Mouse (Mus musculus) neural tube, embryonic 15.5 days (tissue): ENCODE data around the gene Hist1h3i. TPM values are rescaled to one million over a fixed set of nuclear protein-coding genes. Genes with fewer than 3 reads are reported as not detected.
"Not testable (repeated sequence)": the region's sequence is repeated elsewhere in the genome, so short reads cannot be mapped to it uniquely, and the experiment has no call there.

Experiments used
- ATAC-seq: fragments of 200-750 bp; cut with Nextera tagmentation; 2 replicates; pipeline ENCODE4 v1.8.0; 2017; ENCODE audit warnings: mild to moderate bottlenecking, moderate TSS enrichment, moderate library complexity; ENCODE audit not compliant: low FRiP score
- H3K27ac ChIP-seq: fragments of 300-500 bp; sonication (generic); replicated peaks from 2 replicates; pipeline ENCODE4 v1.5.1; 2015; ENCODE audit warnings: mild to moderate bottlenecking, inconsistent platforms
- H3K27me3 ChIP-seq: fragments of 300-500 bp; sonication (generic); replicated peaks from 2 replicates; pipeline ENCODE4 v1.6.1; 2015; ENCODE audit warnings: inconsistent platforms
- H3K36me3 ChIP-seq: fragments of 300-500 bp; sonication (generic); 2 replicates; pipeline ENCODE4 v1.6.1; 2015; ENCODE audit warnings: inconsistent platforms
- H3K4me1 ChIP-seq: fragments of 300-500 bp; sonication (generic); 2 replicates; pipeline ENCODE4 v1.6.1; 2015; ENCODE audit warnings: inconsistent platforms
- H3K4me2 ChIP-seq: fragments of 300-500 bp; sonication (generic); 2 replicates; pipeline ENCODE4 v1.6.1; 2015; ENCODE audit warnings: inconsistent platforms, mild to moderate bottlenecking, moderate library complexity
- H3K4me3 ChIP-seq: fragments of 300-500 bp; sonication (generic); replicated peaks from 2 replicates; pipeline ENCODE4 v1.5.1; 2015; ENCODE audit warnings: mild to moderate bottlenecking, inconsistent platforms
- H3K9ac ChIP-seq: fragments of 300-500 bp; sonication (generic); replicated peaks from 2 replicates; pipeline ENCODE4 v1.6.1; 2015; ENCODE audit warnings: mild to moderate bottlenecking, inconsistent platforms
- H3K9me3 ChIP-seq: fragments of 300-500 bp; sonication (generic); replicated peaks from 2 replicates; pipeline ENCODE4 v1.6.1; 2016; ENCODE audit warnings: inconsistent platforms
- WGBS: fragments of 180-500 bp; shearing (Covaris S2); methylation state at CpG from one replicate; pipeline ENCODE4 v1.1.7; 2015; ENCODE audit warnings: mixed read lengths; 5-methylcytosine and 5-hydroxymethylcytosine counted together
- polyA plus RNA-seq: library from polyadenylated mRNA; unstranded; fragments of >200 nt; fragmentation: Nextera tagmentation; extraction: Ambion mirVana; gene quantifications from 2 replicates; pipeline ENCODE4 v1.2.1, GENCODE M21; 2015

Hist1h3i gene
- 20.1 and 38.6 TPM in 2 replicates for polyA plus RNA-seq

DNA sequence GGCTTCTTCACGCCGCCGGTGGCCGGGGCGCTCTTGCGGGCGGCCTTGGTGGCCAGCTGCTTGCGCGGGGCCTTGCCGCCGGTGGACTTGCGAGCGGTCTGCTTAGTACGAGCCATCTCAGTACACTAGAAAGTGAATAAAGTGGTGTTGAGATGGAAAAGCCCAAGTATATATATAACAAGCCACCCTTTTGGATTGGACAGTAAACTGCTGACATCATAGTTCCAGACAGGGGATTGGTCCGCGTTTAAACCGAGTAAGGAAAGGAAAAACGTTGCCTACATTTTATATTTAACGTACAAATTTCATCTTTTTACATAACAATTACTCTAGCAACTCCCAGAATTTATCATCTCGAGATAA lies at the start of gene Hist1h3i:
Gene Hist1h3i (minus strand): TSS at position 116 of the 363 bp plus-strand sequence.
- WGBS = under 1% methylated on average over 15 of the region's 20 CpGs
- peak within 1 kb of the TSS; percentile 72 for H3K27ac ChIP-seq

DNA sequence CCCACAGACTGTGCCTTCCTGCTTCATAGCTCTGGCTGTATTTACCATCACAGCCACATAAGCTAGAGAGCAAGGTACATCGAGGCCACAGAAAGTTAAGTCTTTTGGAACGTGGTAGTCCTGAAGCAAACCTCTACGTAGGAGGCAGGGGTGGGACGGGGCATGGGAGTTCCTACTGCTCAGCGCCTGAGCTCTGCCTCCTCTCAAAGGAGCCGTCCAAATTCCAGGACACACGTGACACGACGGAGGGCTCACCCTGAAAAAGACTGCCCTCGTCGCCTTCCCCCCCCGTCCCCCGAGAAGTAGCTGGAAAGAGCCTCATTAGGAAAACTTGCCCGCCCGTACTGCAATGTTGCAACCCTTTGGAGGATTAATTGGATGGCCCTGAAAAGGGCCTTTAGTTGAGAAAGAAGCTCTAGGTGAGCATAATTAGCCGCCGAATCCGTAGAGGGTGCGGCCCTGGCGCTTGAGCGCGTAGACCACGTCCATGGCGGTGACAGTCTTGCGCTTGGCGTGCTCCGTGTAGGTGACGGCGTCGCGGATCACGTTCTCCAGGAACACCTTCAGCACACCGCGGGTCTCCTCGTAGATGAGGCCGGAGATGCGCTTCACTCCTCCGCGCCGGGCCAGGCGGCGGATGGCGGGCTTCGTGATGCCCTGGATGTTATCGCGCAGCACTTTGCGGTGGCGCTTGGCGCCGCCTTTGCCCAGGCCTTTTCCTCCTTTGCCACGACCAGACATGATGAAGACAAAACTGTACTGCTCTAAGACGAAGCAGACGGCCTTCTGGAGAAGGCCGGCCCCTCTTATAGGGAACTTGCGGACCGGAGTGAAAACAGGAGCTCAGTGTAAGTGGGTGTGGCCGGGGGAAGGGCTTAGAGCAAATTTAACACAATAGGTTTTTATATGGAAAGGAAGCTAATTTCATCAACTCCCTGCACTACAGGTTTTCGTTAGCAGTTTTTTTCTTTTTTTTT lies 48.5 kb upstream of the Hist1h3i start, which contains the start of gene Hist1h4n:
Gene Hist1h4n (minus strand): TSS at position 779 of the 977 bp plus-strand sequence.
- H3K36me3 ChIP-seq, H3K27me3 ChIP-seq, H3K9ac ChIP-seq, H3K9me3 ChIP-seq, H3K4me1 ChIP-seq, H3K27ac ChIP-seq: not testable (repeated sequence)
- peak within 1 kb of the TSS; percentile 48 for H3K4me2 ChIP-seq
- peak; percentile 89 for ATAC-seq
- 0% methylated on average over 26 of the region's 58 CpGs for WGBS
- peak within 1 kb of the TSS; percentile 25; the same call in 1 of the 2 replicates for H3K4me3 ChIP-seq

More for the DNA sequence above, at the start of gene Hist1h3i:
- Histone ChIP-seq H3K4me1 (peaks cover 43% of the 10 kb centered on the region), H3K4me3 (peak within 1 kb of the TSS; percentile 41), H3K9ac (peak within 1 kb of the TSS; percentile 45; the same call in 1 of the 2 replicates), H3K9me3 (no peaks in the 10 kb centered on the region), H3K36me3 (no peaks in the 10 kb centered on the region), H3K4me2 (peak within 1 kb of the TSS; percentile 72), H3K27me3 (peaks cover 6% of the 10 kb centered on the region; the same call in 1 of the 2 replicates)
- peak; percentile 85 for ATAC-seq

GRCm38 (mm10) chr13:21830344-21830743 lies 47.2 kb upstream of the Hist1h3i start:
- H3K27ac ChIP-seq = no peak overlapping the region
- H3K4me2 ChIP-seq = no peak overlapping the region
- no peak for ATAC-seq
- no peaks in the 10 kb centered on the region for H3K4me1 ChIP-seq
- WGBS = 88% methylated on average over 10 of the region's 10 CpGs
- no peaks in the 10 kb centered on the region for H3K36me3 ChIP-seq
- H3K27me3 ChIP-seq = no peaks in the 10 kb centered on the region
- no peak overlapping the region for H3K9ac ChIP-seq
- no peaks in the 10 kb centered on the region for H3K9me3 ChIP-seq
- H3K4me3 ChIP-seq = no peak overlapping the region

DNA sequence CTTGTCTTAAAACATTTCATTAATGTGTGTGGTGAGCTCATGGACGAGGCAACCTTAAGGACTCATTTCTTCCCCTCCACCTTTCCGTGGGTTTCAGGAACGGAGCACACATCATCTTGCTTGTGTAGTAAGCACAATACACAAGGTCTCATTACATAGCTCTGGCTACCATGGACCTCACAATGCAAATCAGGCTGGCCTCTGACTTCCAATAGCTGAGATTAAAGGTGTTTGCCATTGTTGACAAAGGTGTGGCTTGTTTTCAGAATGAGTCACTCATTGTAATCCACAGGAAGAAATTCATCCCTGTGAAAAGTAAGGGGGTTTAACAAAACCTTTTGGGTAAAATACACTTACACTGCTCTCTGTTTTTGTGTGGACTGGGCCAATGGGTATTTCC lies 45.3 kb upstream of the Hist1h3i start:
- no peak overlapping the region for H3K4me2 ChIP-seq
- no peaks in the 10 kb centered on the region for H3K36me3 ChIP-seq
- no peak overlapping the region for H3K9ac ChIP-seq
- no peaks in the 10 kb centered on the region for H3K27me3 ChIP-seq
- no peak overlapping the region for H3K4me3 ChIP-seq
- H3K27ac ChIP-seq = no peak overlapping the region
- 84% methylated on average over 3 of the region's 3 CpGs for WGBS
- no peaks in the 10 kb centered on the region for H3K9me3 ChIP-seq
- no peak for ATAC-seq
- no peaks in the 10 kb centered on the region for H3K4me1 ChIP-seq

DNA sequence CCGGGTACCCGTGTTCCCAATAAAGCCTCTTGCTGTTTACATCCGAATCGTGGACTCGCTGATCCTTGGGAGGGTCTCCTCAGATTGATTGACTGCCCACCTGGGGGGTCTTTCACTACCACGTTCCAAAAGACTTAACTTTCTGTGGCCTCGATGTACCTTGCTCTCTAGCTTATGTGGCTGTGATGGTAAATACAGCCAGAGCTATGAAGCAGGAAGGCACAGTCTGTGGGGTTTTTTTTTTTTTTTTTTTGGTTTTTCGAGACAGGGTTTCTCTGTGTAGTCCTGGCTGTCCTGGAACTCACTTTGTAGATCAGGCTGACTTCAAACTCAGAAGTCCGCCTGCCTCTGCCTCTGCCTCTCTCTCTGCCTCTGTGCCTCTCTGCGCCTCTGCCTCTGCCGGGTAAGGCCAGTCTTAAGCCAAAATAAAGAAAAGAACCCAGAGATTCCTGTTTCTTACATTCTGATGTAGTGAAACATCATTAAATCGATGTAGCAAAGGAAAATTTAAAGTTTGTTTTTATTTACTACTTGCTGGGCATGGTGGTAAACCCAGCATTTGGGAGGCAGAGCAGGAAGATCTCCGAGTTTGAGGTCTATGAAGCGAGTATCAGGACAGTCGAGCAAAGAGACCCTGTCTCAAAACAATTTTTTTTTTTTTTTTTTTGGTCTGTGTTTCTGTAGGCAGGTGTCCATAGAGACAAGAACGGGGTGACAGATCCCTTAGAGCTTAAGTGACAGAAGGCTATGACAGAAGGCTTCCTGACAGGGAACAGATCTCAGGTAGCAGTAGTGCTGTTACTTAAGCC lies 37.1 kb upstream of the Hist1h3i start:
- H3K9me3 ChIP-seq, ATAC-seq, H3K27me3 ChIP-seq, H3K9ac ChIP-seq, H3K4me1 ChIP-seq, H3K4me3 ChIP-seq, H3K27ac ChIP-seq, H3K36me3 ChIP-seq, H3K4me2 ChIP-seq: not testable (repeated sequence)
- WGBS = 79% methylated on average over 7 of the region's 16 CpGs

- WGBS = 1% methylated on average over 14 of the region's 14 CpGs
- not testable (repeated sequence) for H3K27me3 ChIP-seq, H3K9me3 ChIP-seq, H3K9ac ChIP-seq, H3K36me3 ChIP-seq, ATAC-seq, H3K4me1 ChIP-seq, H3K27ac ChIP-seq
- peak overlapping the region; percentile 47 for H3K4me2 ChIP-seq
- peak overlapping the region; percentile 18; the same call in 1 of the 2 replicates for H3K4me3 ChIP-seq
These were observed 28.9 kb upstream of the Hist1h3i start for GRCm38 (mm10) chr13:21812092-21812491.

- not testable (repeated sequence) for H3K36me3 ChIP-seq
These were observed 28.4 kb upstream of the Hist1h3i start, which contains the start of gene Hist1h4m for GRCm38 (mm10) chr13:21811539-21811938. Gene Hist1h4m (plus strand): TSS chr13:21811746.

DNA sequence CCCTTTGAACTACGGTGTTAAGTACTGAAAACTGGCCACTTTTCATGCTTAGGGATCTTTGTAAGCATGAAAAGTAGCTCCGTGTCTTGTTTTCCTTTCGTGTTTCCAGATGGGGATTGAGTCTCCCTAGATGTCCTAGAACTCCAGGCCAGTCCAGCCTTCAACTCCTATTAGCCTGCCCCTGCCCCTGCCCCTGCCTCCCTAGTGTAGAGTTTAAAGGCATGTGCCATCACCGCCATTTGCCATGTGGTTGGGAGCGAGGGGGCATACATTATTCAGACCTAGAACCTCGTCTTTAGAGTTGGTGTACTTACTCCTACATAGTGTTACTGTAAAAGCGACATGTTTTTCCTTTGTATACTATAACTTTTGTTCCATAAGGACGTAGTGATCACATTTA lies 27.9 kb upstream of the Hist1h3i start:
- WGBS = no CpG with 5 or more reads among the region's 8 CpGs

More at GRCm38 (mm10) chr13:21811539-21811938, 28.4 kb upstream of the Hist1h3i start, which contains the start of gene Hist1h4m:
- H3K9me3 ChIP-seq, H3K4me1 ChIP-seq, H3K9ac ChIP-seq, H3K27ac ChIP-seq, H3K27me3 ChIP-seq: not testable (repeated sequence)
- peak within 1 kb of the TSS; percentile 47 for H3K4me2 ChIP-seq
- ATAC-seq = peak; percentile 77
- WGBS = no CpG with 5 or more reads among the region's 24 CpGs
- H3K4me3 ChIP-seq = peak within 1 kb of the TSS; percentile 18; the same call in 1 of the 2 replicates

GRCm38 (mm10) chr13:21810073-21810472 lies 26.9 kb upstream of the Hist1h3i start, which contains the start of the genes Hist1h2bq and Hist1h2ao:
Gene Hist1h2bq (minus strand): TSS chr13:21810197.
Gene Hist1h2ao (plus strand): TSS chr13:21810465.
- H3K4me1 ChIP-seq, H3K27ac ChIP-seq, H3K9ac ChIP-seq, H3K36me3 ChIP-seq, H3K9me3 ChIP-seq, H3K27me3 ChIP-seq, H3K4me3 ChIP-seq, H3K4me2 ChIP-seq: not testable (repeated sequence)
- ATAC-seq = peak; percentile 98
- WGBS = no CpG with 5 or more reads among the region's 23 CpGs

More for the DNA sequence above, 27.9 kb upstream of the Hist1h3i start:
- H3K4me1 ChIP-seq, H3K27me3 ChIP-seq, H3K9me3 ChIP-seq, H3K4me3 ChIP-seq, H3K36me3 ChIP-seq, H3K4me2 ChIP-seq, H3K27ac ChIP-seq, H3K9ac ChIP-seq: not testable (repeated sequence)
- peak; percentile 15 for ATAC-seq

DNA sequence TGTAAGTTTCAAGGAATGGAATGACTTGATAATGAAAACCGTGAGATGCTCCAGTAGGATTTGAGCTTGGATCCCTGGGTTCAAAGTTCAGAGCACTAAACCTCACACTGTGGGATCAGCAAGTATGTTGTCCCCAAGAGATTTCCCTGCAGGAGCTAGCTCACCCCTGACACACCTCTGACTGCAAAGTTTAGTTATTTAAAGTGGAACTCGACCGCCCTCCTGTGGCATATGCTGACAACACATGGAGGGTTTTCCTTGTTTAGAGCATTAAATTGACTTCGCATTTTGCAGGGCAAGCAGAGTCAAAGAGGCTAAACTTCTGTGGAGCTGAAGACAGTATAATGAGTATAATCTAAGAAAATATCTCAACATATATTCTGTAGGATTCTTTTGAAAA lies 19.9 kb upstream of the Hist1h3i start:
- H3K4me2 ChIP-seq, H3K9me3 ChIP-seq, H3K27me3 ChIP-seq, H3K27ac ChIP-seq, H3K9ac ChIP-seq, H3K36me3 ChIP-seq, H3K4me3 ChIP-seq, H3K4me1 ChIP-seq: not testable (repeated sequence)
- WGBS = no CpG with 5 or more reads among the region's 4 CpGs
- ATAC-seq = peak; percentile 79

DNA sequence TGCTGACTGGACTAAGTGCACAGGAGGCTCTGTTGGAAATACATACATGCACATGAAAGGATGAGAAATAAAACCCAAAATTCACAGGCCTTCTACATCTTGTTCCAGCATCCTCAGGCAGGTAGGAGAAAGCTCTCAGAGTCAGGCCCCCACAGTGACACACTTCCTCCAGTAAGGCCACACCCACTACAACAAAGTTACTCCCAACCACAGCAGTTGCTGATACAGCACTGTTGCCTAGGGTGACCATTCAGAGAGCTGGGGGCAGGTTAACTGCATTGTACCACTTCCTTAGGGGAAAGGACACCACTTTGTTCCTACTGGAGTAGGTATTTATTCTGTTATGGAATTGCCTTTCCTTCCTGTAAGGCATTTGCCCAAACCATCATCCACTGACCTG lies 14.0 kb upstream of the Hist1h3i start:
- not testable (repeated sequence) for ATAC-seq, H3K4me3 ChIP-seq, H3K4me2 ChIP-seq, H3K27ac ChIP-seq, H3K9me3 ChIP-seq, H3K27me3 ChIP-seq, H3K4me1 ChIP-seq, H3K9ac ChIP-seq, H3K36me3 ChIP-seq
